Mouse (Mus musculus): ENCODE measurements at regions not wholly inside any gene's neighbourhood (a gene's known extent, or its start where the extent isn't known, plus 50 kb on each side); places are given as distances from the start of the nearest gene placed in this dataset.

DNA sequence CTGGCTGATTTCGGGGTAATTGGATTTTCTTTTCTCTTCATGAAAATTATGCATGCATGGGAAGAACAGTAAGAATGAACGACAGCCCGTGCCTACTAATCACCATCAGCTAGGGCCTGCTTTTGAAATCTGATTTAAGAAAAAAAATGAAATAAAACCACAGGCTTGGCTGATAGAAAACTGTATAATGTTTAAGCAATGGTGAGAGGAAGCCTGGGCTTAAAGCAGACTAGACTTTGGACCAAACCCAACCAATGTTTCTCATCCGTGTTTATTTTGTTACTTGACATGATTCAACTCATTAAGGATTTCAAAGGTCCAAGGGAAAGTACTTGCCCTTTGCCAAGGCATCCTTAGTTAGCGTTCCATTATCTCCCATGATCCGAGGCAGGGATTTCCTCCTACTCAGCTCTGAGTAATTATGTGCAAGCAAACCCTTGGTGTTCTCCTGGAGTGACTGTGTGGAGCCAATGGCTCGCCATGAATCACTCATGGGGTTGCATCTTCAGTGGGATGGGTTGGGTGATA is 231.9 kb downstream of the Spry2 start:
- Histone ChIP-seq H3K27me3 (ENCODE audit: insufficient read depth, low read length) (no peaks in the 10 kb centered on the region), H3K4me2 (replicated peaks; ENCODE audit: low read depth, low read length) (no peak overlapping the region), H3K4me1 (ENCODE audit: insufficient read depth, low read length) (no peaks in the 10 kb centered on the region), H3K36me3 (ENCODE audit: insufficient read depth, low read length) (no peaks in the 10 kb centered on the region), H3K4me3 (ENCODE audit: low read length) (no peak overlapping the region), H3K27ac (ENCODE audit: low read length) (no peak overlapping the region), H3K9ac (replicated peaks; ENCODE audit: low read length) (no peak overlapping the region), H3K9me3 (ENCODE audit: low read length) (no peaks in the 10 kb centered on the region)
- no peak; the same call in 1 of the 2 replicates for ATAC-seq (ENCODE audit: low FRiP score, low TSS enrichment)
- whole genome bisulfite sequencing, result 69% methylated on average over 7 of the region's 7 CpGs

- Histone ChIP-seq H3K4me1 (ENCODE audit: insufficient read depth, low read length) (no peaks in the 10 kb centered on the region), H3K4me2 (replicated peaks; ENCODE audit: low read depth, low read length) (no peak overlapping the region), H3K27me3 (ENCODE audit: insufficient read depth, low read length) (no peaks in the 10 kb centered on the region), H3K4me3 (ENCODE audit: low read length) (no peak overlapping the region), H3K36me3 (ENCODE audit: insufficient read depth, low read length) (no peaks in the 10 kb centered on the region), H3K27ac (ENCODE audit: low read length) (no peak overlapping the region), H3K9me3 (ENCODE audit: low read length) (no peaks in the 10 kb centered on the region), H3K9ac (replicated peaks; ENCODE audit: low read length) (no peak overlapping the region)
- WGBS, result 52% methylated on average over 4 of the region's 4 CpGs
- ATAC-seq (ENCODE audit: low FRiP score, low TSS enrichment), result 0 out of 2 replicates have a peak, but pooled peaks have one; percentile 44
These were observed 233.1 kb downstream of the Spry2 start for GRCm38 (mm10) chr14:105663472-105663871.

- no peak overlapping the region for H3K4me2 ChIP-seq (replicated peaks; ENCODE audit: low read depth, low read length)
- no peak overlapping the region for H3K4me3 ChIP-seq (ENCODE audit: low read length)
- WGBS, result 74% methylated on average over 6 of the region's 6 CpGs
- H3K27me3 ChIP-seq (ENCODE audit: insufficient read depth, low read length), result no peaks in the 10 kb centered on the region
- ATAC-seq (ENCODE audit: low FRiP score, low TSS enrichment), result peak; percentile 79
- peaks cover 4% of the 10 kb centered on the region; the same call in 1 of the 2 replicates for H3K9me3 ChIP-seq (ENCODE audit: low read length)
- no peak overlapping the region for H3K27ac ChIP-seq (ENCODE audit: low read length)
- no peaks in the 10 kb centered on the region for H3K4me1 ChIP-seq (ENCODE audit: insufficient read depth, low read length)
- H3K9ac ChIP-seq (replicated peaks; ENCODE audit: low read length), result no peak overlapping the region
- no peaks in the 10 kb centered on the region for H3K36me3 ChIP-seq (ENCODE audit: insufficient read depth, low read length)
These were observed 233.8 kb downstream of the Spry2 start for GRCm38 (mm10) chr14:105662839-105663238.

DNA sequence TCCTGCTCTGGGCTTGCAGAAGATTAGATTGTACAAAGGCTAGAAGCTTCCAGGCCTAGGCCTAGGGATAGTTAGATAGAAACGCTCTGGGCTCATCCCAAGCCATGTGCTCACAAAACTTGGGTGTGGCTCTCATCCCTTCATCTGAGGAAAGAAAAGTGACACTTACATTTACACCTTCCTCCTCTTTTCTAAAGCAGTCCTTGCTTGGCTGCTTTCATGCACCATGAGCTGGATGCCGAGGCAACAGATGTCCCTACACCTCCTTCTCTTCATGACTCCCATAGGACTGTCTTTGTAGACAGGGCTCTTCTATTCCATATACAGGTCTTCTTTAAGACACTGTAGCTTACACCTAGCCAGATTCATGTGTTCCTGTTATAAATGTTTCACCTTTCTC is 238.3 kb downstream of the Spry2 start:
- Histone ChIP-seq H3K9me3 (ENCODE audit: low read length) (peaks cover 5% of the 10 kb centered on the region; the same call in 1 of the 2 replicates), H3K4me3 (ENCODE audit: low read length) (no peak overlapping the region), H3K9ac (replicated peaks; ENCODE audit: low read length) (no peak overlapping the region), H3K4me2 (replicated peaks; ENCODE audit: low read depth, low read length) (no peak overlapping the region), H3K27me3 (ENCODE audit: insufficient read depth, low read length) (no peaks in the 10 kb centered on the region), H3K27ac (ENCODE audit: low read length) (no peak overlapping the region), H3K4me1 (ENCODE audit: insufficient read depth, low read length) (no peaks in the 10 kb centered on the region), H3K36me3 (ENCODE audit: insufficient read depth, low read length) (no peaks in the 10 kb centered on the region)
- ATAC-seq (ENCODE audit: low FRiP score, low TSS enrichment), result no peak
- 87% methylated on average over 2 of the region's 2 CpGs for WGBS

GRCm38 (mm10) chr14:105647166-105647565 is 249.5 kb downstream of the Spry2 start:
- Histone ChIP-seq H3K36me3 (ENCODE audit: insufficient read depth, low read length) (no peaks in the 10 kb centered on the region), H3K4me1 (ENCODE audit: insufficient read depth, low read length) (no peaks in the 10 kb centered on the region), H3K27me3 (ENCODE audit: insufficient read depth, low read length) (no peaks in the 10 kb centered on the region), H3K4me3 (ENCODE audit: low read length) (no peak overlapping the region), H3K4me2 (replicated peaks; ENCODE audit: low read depth, low read length) (no peak overlapping the region), H3K9ac (replicated peaks; ENCODE audit: low read length) (no peak overlapping the region), H3K27ac (ENCODE audit: low read length) (no peak overlapping the region), H3K9me3 (ENCODE audit: low read length) (no peaks in the 10 kb centered on the region)
- no peak for ATAC-seq (ENCODE audit: low FRiP score, low TSS enrichment)
- 77% methylated on average over 3 of the region's 3 CpGs for WGBS

DNA sequence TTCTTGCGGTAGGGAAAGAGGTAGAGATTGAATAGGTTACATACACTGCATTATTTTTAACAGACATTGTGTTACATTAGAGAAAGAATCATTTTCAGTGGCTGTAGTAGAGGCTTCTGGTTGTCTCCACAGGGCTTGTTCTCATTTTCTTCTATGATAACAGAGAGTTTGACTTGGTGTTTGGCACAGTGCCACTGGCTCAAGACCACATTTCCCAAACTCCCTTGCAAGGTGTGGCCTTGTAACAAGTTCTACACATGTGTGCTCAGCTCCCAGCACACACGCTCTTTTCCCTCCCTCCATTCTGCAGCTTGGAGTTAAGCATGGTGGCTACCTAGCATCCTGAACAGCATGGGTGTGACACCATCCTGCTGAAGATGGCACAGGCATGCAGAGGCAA is 252.2 kb downstream of the Spry2 start:
- H3K27ac ChIP-seq (ENCODE audit: low read length), result no peak overlapping the region
- H3K36me3 ChIP-seq (ENCODE audit: insufficient read depth, low read length), result no peaks in the 10 kb centered on the region
- no peak overlapping the region for H3K9ac ChIP-seq (replicated peaks; ENCODE audit: low read length)
- no peak overlapping the region for H3K4me2 ChIP-seq (replicated peaks; ENCODE audit: low read depth, low read length)
- H3K4me3 ChIP-seq (ENCODE audit: low read length), result no peak overlapping the region
- H3K27me3 ChIP-seq (ENCODE audit: insufficient read depth, low read length), result no peaks in the 10 kb centered on the region
- 85% methylated on average over 2 of the region's 2 CpGs for WGBS
- ATAC-seq (ENCODE audit: low FRiP score, low TSS enrichment), result no peak
- H3K9me3 ChIP-seq (ENCODE audit: low read length), result no peaks in the 10 kb centered on the region
- H3K4me1 ChIP-seq (ENCODE audit: insufficient read depth, low read length), result no peaks in the 10 kb centered on the region

DNA sequence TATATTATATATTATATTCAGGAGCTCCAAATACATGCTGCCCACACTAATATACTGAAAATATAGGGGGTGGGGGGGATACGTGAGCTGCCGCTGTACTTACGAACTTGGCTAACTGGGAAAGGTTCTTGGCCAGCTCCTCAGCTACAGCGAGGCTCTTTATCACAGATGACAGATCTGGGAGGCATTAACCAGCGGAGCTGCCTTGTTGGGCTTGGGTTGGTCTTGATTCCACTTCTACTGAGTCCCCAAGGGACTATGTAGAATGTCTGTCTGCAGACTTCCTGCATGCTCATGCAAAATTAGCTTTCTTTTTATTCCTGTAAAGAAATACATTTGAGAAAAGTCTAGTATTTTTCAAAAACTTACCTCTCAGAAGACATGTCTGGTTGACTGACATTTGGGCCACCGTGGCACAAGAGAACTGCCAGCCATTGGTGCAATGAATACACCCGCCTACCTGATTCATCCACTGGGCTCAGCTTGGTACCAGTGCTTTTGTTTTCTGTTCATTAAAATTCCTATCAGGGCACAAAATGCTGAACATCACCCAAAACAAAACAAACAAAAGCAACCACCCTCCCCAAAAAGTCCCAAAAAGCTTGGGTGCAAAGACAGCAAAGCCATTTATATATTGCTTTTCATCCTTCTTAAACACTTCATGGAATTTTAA is 253.2 kb downstream of the Spry2 start:
- H3K4me1 ChIP-seq (ENCODE audit: insufficient read depth, low read length), result no peaks in the 10 kb centered on the region
- H3K36me3 ChIP-seq (ENCODE audit: insufficient read depth, low read length), result no peaks in the 10 kb centered on the region
- H3K27me3 ChIP-seq (ENCODE audit: insufficient read depth, low read length), result no peaks in the 10 kb centered on the region
- no peak overlapping the region for H3K4me3 ChIP-seq (ENCODE audit: low read length)
- H3K9me3 ChIP-seq (ENCODE audit: low read length), result no peaks in the 10 kb centered on the region
- ATAC-seq (ENCODE audit: low FRiP score, low TSS enrichment), result no peak
- WGBS, result 74% methylated on average over 7 of the region's 7 CpGs
- H3K4me2 ChIP-seq (replicated peaks; ENCODE audit: low read depth, low read length), result no peak overlapping the region
- no peak overlapping the region for H3K27ac ChIP-seq (ENCODE audit: low read length)
- no peak overlapping the region for H3K9ac ChIP-seq (replicated peaks; ENCODE audit: low read length)

DNA sequence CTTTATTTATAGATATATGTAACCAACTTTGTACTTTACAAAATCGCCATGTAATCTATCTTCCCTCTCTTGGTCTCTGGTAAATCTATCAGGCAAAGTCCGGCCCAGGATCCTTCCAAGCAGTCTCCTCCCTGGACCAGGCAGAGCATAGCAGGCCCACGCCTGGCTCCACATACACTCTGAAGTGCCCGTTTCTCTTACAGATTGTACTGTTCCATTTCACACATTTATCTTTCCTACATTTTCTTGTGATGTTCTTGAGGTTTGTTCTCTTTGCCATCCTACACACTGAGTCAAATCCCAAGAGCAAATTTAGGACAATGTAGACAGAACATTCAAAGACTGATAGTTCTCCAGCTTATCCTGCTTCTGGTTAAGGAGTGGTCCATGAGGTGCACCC is 264.3 kb downstream of the Spry2 start:
- ATAC-seq (ENCODE audit: low FRiP score, low TSS enrichment), result no peak
- no peak overlapping the region for H3K27ac ChIP-seq (ENCODE audit: low read length)
- H3K36me3 ChIP-seq (ENCODE audit: insufficient read depth, low read length), result no peaks in the 10 kb centered on the region
- no peaks in the 10 kb centered on the region for H3K27me3 ChIP-seq (ENCODE audit: insufficient read depth, low read length)
- no peaks in the 10 kb centered on the region for H3K9me3 ChIP-seq (ENCODE audit: low read length)
- H3K4me3 ChIP-seq (ENCODE audit: low read length), result no peak overlapping the region
- H3K9ac ChIP-seq (replicated peaks; ENCODE audit: low read length), result no peak overlapping the region
- 85% methylated on average over 4 of the region's 4 CpGs for WGBS
- peaks cover 4% of the 10 kb centered on the region; the same call in 1 of the 2 replicates for H3K4me1 ChIP-seq (ENCODE audit: insufficient read depth, low read length)
- H3K4me2 ChIP-seq (replicated peaks; ENCODE audit: low read depth, low read length), result no peak overlapping the region

- no peaks in the 10 kb centered on the region for H3K9me3 ChIP-seq (ENCODE audit: low read length)
- H3K9ac ChIP-seq (replicated peaks; ENCODE audit: low read length), result no peak overlapping the region
- H3K4me3 ChIP-seq (ENCODE audit: low read length), result no peak overlapping the region
- no peak for ATAC-seq (ENCODE audit: low FRiP score, low TSS enrichment)
- WGBS, result 87% methylated on average over 5 of the region's 5 CpGs
- no peaks in the 10 kb centered on the region for H3K27me3 ChIP-seq (ENCODE audit: insufficient read depth, low read length)
- no peaks in the 10 kb centered on the region for H3K36me3 ChIP-seq (ENCODE audit: insufficient read depth, low read length)
- H3K27ac ChIP-seq (ENCODE audit: low read length), result no peak overlapping the region
- H3K4me1 ChIP-seq (ENCODE audit: insufficient read depth, low read length), result peaks cover 4% of the 10 kb centered on the region; the same call in 1 of the 2 replicates
- H3K4me2 ChIP-seq (replicated peaks; ENCODE audit: low read depth, low read length), result no peak overlapping the region
These were observed 265.0 kb downstream of the Spry2 start for GRCm38 (mm10) chr14:105631681-105632031.

DNA sequence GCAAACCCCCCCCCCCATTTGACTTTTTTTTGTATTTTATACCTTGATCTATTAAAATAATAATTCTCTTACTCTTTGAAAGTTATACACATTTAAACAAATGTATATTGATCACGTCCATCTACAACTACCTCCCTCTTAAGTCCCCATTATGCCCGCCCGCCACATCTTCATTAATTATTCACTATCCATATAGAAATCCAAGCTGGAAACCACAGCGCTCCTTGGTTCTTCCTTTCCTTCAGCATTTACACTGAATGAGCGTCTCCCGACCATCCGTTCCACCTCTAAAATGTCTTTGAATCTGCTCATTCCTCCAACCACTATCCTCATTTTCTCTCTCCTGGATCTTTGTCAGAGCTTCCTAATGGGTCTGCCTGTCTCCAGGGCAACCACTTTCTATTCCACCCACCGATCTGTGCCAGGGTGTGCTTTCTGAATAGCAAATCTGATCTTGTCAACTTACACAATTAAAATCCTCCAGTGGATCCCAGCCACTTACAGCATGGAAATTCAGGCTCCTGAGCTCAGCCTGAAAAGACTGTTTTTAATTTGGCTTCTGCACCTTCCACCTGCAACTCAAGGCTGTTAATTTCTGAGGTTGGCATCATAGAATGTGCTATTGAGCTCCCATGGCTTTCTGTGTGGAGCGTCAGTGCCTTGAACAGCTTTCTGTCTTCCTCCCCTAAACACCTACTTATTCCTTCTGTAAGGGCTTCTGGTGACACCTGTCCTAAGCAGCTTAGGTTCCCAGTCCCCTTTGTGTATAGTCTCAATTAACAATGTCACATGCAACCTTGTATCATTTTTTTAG is 265.5 kb downstream of the Spry2 start:
- Histone ChIP-seq H3K27ac (ENCODE audit: low read length) (no peak overlapping the region), H3K4me3 (ENCODE audit: low read length) (no peak overlapping the region), H3K9me3 (ENCODE audit: low read length) (no peaks in the 10 kb centered on the region), H3K4me2 (replicated peaks; ENCODE audit: low read depth, low read length) (no peak overlapping the region), H3K36me3 (ENCODE audit: insufficient read depth, low read length) (no peaks in the 10 kb centered on the region), H3K27me3 (ENCODE audit: insufficient read depth, low read length) (no peaks in the 10 kb centered on the region), H3K9ac (replicated peaks; ENCODE audit: low read length) (no peak overlapping the region), H3K4me1 (ENCODE audit: insufficient read depth, low read length) (peaks cover 4% of the 10 kb centered on the region; the same call in 1 of the 2 replicates)
- no peak for ATAC-seq (ENCODE audit: low FRiP score, low TSS enrichment)
- WGBS, result 96% methylated on average over 9 of the region's 9 CpGs
